Mouse (Mus musculus): ENCODE data around the gene Hbp1. TPM values are rescaled to one million over a fixed set of nuclear protein-coding genes. Genes with fewer than 3 reads are reported as not detected.

The Hbp1 gene
- total RNA-seq, 2 experiments from 2014 or later, result 51.5 to 73.9 TPM

Other genes with a start within 250 kb of the Hbp1 start
- 10 to 100 TPM in 1 of 2 experiments, 1 to 10 TPM in 1; 7.2 to 10.2 TPM for gene Gpr22, start 236.6 kb downstream of the Hbp1 start, total RNA-seq (2021)
- gene Prkar2b, start 110.8 kb upstream of the Hbp1 start, total RNA-seq (2021), result 100 to 1,000 TPM; 364 to 573 TPM

Measured in adrenal gland, adult 18-20 months (tissue).